Mouse (Mus musculus): ENCODE measurements around the gene Folh1.

The Folh1 gene

DNA sequence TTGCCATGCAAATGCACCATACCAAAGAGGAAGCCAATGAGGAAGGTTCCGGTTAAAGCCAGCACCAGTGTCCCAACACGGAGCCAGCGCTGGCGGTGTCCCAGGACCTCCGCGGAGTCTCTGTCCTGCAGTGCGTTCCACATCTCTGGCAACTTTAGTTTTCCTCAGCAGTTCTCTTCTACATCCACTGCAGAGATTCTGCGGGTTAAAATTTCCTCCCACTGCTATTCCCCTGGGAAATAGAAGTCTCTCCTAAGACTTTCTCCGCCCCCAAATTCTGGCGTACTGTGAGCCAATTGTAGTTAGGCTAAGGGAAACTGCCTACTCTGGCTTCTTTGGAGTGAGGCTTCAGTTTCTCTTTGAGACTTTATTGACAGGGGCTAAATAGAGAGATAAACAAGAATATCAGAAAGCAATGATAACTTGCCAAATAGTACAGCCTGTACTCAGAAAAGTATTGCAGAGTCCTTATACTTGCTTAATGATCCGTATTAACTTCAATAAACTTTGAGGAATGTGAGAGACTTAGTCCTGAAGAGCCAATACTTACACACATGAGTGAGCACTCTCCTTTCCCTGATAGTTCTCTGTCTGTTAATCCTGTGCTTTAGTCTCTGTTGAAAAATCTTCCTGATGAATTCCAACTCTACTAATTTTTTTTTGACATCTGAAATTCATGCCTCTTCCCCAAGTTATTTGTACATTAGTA is at the start of gene Folh1:
Folh1 (minus strand) TSS at position 327 of the 709 bp plus-strand sequence.
- peak; percentile 55 for DNase-seq (ENCODE audit: low read depth, low spot score)

DNA sequence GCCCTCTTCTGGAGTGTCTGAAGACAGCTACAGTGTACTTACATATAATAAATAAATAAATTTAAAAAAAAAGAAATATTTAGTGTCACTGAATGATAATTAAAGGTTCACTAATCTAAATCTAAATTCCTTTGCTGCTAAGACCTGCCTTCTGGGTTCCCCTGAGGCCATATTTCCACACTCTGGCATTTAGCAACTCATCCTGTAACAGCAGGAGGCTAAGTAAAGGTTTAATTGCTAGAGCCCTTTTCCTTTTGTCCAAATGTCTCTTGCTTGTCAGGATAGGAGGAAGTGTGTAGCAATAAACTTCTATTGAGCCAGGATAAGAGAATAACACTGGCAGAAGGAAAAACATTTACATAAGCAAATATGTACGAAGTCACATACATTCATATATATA is 40.7 kb upstream of the Folh1 start:
- peak; percentile 76 for DNase-seq (ENCODE audit: low read depth, low spot score)

DNA sequence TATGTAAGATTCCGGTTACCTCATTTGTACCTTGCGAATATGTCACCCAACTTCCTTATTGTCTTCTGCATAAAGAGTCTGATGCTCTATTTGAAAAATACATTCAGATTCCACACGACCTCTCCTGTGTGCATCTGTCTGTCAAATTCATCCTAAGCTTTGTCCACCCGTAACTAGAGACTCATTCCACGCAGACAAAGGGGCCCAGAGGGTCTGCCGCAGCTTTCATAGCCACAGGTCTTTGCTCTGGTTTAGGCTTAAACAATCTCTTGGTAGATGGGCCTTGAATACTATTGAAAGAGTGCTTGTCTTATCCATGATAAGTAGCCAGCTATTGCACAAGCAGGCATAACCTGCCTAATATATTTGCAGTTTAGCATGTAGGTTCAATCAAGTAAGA is 40.0 kb upstream of the Folh1 start:
- peak; percentile 68 for DNase-seq (ENCODE audit: low read depth, low spot score)

DNA sequence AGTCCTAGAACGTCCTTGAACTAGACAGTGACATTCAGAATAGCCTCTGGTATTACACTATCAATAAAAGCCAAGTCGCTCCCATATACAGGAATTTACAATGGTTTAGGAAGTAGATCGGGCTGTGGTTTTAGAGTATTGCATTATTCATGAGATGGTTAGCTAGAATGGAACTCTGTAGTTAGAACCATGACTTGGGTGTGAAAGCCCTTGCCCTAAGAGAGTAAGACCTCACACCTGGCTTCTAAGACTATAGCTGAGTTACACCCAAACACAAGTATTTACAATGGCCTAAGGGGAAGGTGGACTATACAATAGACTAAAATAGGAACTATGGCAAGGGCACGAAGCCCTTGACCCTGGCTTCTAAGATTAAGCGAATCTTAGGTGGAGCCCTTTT is 39.5 kb upstream of the Folh1 start:
- DNase-seq (ENCODE audit: low read depth, low spot score), result peak; percentile 81

DNA sequence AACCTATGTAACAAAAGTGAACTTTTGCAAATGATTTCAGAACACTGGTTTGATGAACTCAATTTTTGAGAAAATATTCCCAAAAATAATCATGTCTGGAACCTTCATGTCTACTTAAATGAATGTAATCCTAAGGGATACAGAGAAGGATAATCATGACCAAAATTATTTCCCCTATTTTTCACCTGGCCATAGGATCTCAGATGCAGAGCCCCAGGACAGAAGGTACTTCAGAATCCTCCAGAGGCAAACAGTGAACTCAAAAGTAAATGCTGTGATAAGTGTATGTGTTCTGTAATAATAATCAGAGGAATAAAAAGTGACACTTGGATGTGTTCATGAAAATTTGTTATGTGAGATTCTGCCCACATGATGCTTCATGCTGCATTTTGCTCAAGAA is 19.0 kb upstream of the Folh1 start, which contains the start of gene Vmn2r77:
Vmn2r77 (plus strand) TSS at position 301 of the 400 bp plus-strand sequence.
- DNase-seq (ENCODE audit: low read depth, low spot score), result no peak

DNA sequence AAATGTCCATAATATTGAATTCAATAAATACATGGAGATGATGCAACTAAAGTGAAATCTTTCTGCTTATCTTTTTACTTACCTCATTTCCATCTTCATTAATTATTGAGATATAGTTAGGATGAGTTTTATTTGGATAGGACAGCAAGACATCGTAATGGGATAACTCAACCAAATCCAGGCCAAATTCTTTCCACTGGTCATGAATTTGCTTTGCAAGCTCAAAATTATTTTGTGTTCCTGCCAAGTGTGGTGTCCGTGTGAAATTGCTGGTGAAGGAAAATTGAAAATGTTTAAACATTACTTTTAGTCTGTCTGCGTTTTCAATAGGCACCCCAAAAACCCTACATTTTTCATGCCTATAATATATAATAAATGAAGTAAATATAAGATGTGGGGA is 4.1 kb downstream of the Folh1 start:
- DNase-seq (ENCODE audit: low read depth, low spot score), result no peak

DNA sequence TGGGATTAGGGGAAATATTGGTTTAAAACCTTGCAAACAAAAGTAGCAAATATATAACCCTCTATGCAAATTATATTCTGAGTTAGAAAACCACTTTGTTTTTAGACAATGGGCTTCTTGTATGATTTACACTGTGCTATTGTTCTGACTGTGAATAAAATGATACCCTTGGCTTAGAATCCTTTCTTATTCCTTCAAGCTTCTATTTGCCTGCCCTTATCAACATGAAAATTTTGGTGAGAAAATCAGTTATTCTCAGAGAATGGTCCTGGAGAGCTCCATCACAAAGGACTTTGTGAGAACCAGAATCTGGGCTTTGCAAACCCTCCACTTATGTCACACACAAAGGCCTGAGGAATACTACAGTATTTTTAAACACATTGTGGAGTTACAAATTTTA is 11.1 kb downstream of the Folh1 start:
- no peak for DNase-seq (ENCODE audit: low read depth, low spot score)

DNA sequence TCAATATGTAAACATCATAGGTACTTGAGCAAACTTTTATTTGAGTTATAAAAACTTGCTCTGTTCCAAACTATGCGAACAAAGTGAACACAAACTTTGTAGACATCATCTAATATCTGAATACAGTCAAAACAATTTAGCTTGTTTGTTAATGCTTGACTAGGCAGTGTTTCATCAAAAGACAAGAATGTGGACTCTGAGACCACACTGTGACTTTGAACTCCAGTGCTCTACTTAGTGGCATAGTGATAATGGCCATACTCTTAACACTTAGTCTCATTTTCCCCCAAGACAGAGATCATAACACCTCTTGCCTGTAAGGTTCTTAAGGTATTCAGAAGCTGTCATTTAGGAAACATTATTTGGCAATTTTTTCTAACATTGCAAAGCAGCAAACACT is 15.0 kb downstream of the Folh1 start:
- no peak for DNase-seq (ENCODE audit: low read depth, low spot score)

DNA sequence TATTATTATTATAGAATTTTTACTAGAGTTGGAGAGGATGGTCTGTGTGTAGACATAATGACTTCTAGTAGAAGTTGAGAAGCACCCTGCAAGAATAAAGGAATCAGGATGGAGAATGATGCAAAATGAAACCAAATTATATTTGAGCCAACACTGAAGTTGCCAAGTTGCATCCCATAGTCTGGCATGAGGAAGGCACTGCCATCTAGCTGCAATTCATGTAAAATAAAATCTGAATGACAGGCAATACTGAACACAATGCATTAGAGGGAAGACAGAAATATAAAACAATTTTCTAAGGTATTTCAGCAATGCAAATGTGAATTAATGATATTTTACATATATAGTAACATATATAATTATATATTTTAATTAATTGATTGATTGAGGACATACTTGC is 50.7 kb downstream of the Folh1 start:
- no peak for DNase-seq (ENCODE audit: low read depth, low spot score)

DNA sequence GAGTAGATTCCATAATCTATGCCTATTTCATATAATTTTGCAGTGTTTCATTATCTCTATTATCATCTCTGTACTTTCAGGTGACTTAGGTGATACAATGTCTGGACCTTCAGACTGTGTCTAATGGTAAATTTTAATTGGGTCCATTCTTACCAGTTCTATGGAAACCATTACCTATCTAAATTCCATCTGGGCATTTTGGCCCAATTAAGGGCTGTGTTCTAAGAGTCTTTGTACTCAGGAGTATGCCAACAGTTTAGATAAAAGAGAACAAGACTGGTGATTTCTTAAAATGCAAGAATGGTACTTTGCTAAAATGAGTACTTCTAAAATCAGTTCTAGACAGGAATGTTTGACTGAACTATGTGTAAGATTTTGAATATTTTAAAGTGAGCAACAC is 87.7 kb downstream of the Folh1 start, which contains the start of gene Olfr292:
Olfr292 (plus strand) TSS at position 301 of the 400 bp plus-strand sequence.
- no peak for DNase-seq (ENCODE audit: low read depth, low spot score)

Measured in R1 (cell line).